In the genomic region with DNA sequence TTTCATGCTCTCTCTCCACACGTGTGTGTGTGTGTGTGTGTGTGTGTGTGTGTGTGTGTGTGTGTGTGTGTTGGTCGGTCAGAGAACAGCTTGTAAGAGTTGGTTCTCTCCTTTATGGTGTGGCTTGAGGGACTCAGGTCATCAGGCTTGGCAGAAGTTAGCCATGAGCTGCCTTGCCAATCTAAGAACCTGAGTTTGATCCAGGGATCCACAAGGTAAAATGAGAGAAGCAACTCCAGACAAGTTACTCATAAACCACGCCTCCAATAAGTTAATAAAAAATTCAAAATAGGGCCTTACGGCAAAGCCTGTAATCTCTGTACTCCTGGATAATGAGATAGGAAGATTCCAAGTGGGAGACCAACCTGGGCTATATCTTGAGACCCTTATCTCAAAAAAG, we compare ENCODE assay signal across 37 mouse cellular contexts. TPM values are rescaled to one million over a fixed set of nuclear protein-coding genes. Genes with fewer than 3 reads are reported as not detected.
"Had no signal": no experiment of that assay in that cellular context is flagged by ENCODE, and none has a peak within 500 bp of the region (broad histone marks: within the 10 kb centered on the region; RNA-seq: fewer than 3 reads in every experiment).

No protein-coding gene starts in this region.

- H3K27me3 ChIP-seq: heart, embryonic 12.5 days; heart, embryonic 13.5 days; heart, embryonic 15.5 days; hindbrain, embryonic 12.5 days; hindbrain, embryonic 13.5 days; hindbrain, embryonic 15.5 days; intestine, embryonic 15.5 days; kidney, embryonic 15.5 days had no signal

- H3K27ac ChIP-seq: heart, adult 2 months; heart, embryonic 10.5 days; heart, embryonic 13.5 days; heart, embryonic 15.5 days; hindbrain, embryonic 10.5 days; hindbrain, embryonic 12.5 days; hindbrain, embryonic 13.5 days; hindbrain, embryonic 14.5 days; hindbrain, embryonic 15.5 days; hindbrain, postnatal 0 days; intestine, embryonic 15.5 days; kidney, embryonic 15.5 days; kidney, postnatal 0 days; layer of hippocampus, adult 2 months; left cerebral cortex, adult 2 months had no signal

- DNase-seq: heart, adult 2 months; heart, postnatal 10 days; heart, postnatal 14 days; heart, postnatal 36 days; heart, postnatal 4 days; kidney, adult 11 months; kidney, adult 18-20 months; kidney, postnatal 10 days; kidney, postnatal 14 days; kidney, postnatal 4 days; layer of hippocampus, adult 9-11 months; layer of hippocampus, postnatal 36 days had no signal

- H3K4me3 ChIP-seq: heart, adult 2 months; heart, embryonic 10.5 days; heart, embryonic 12.5 days; heart, embryonic 13.5 days; heart, embryonic 15.5 days; hindbrain, embryonic 10.5 days; hindbrain, embryonic 12.5 days; hindbrain, embryonic 13.5 days; hindbrain, embryonic 15.5 days; intestine, embryonic 15.5 days; kidney, embryonic 15.5 days; layer of hippocampus, adult 2 months; left cerebral cortex, adult 2 months had no signal

- H3K4me1 ChIP-seq: heart, embryonic 10.5 days; heart, embryonic 12.5 days; heart, embryonic 13.5 days; heart, embryonic 15.5 days; hindbrain, embryonic 10.5 days; hindbrain, embryonic 12.5 days; hindbrain, embryonic 13.5 days; hindbrain, embryonic 15.5 days; intestine, embryonic 15.5 days; kidney, embryonic 15.5 days had no signal

- H3K9ac ChIP-seq: heart, embryonic 12.5 days; heart, embryonic 13.5 days; heart, embryonic 15.5 days; hindbrain, embryonic 12.5 days; hindbrain, embryonic 13.5 days; hindbrain, embryonic 14.5 days; hindbrain, embryonic 15.5 days; intestine, embryonic 15.5 days; kidney, embryonic 15.5 days had no signal

RNA-seq across cellular contexts. Expression of gene Gm128, which starts 33.1 kb away (rescaled TPM):
- total RNA-seq: heart, adult 2 months; heart, adult 8-10 months; heart, postnatal 14 days; heart, postnatal 25 days; heart, postnatal 36 days; layer of hippocampus, postnatal 14 days had no signal
- polyA plus RNA-seq: heart, postnatal 0 days; hindbrain, embryonic 11.5 days had no signal

RNA-seq across cellular contexts. Expression of gene Bnipl, which starts 42.7 kb away (rescaled TPM):
- total RNA-seq: heart, adult 2 months; heart, adult 8-10 months; heart, postnatal 10 days; heart, postnatal 25 days; heart, postnatal 36 days; heart, postnatal 4 days; hematopoietic stem cell, adult 5-6 weeks; hindbrain, postnatal 0 days had no signal
- polyA plus RNA-seq: heart, embryonic 11.5 days; heart, embryonic 12.5 days; heart, embryonic 14.5 days; heart, postnatal 0 days; hindbrain, embryonic 14.5 days; hindbrain, embryonic 16.5 days; hindbrain, postnatal 0 days; intestine, postnatal 0 days had no signal
